Mouse (Mus musculus): ENCODE measurements around the gene Gja6.

Gja6 gene

DNA sequence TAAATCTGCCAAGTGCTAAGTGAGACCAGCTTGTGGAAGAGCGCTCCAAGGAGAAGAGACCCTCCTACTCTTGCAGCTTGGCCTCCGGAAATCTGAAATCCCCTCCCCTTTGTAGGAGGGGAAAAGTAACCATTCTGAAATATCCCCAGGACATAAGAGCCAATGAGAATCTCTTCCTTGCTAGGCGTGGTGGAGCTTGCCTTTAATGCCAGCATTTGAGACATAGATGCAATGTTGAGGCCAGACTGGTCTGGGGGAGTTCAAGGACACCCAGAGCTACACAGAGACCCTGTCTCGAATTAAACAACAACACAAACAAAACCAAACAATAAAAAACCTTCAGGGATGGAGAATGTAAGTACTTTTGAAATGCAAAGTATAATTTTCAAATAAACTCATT lies at the start of gene Gja6:
Gja6 (minus strand) TSS at position 101 of the 400 bp plus-strand sequence.
- no peak for DNase-seq

DNA sequence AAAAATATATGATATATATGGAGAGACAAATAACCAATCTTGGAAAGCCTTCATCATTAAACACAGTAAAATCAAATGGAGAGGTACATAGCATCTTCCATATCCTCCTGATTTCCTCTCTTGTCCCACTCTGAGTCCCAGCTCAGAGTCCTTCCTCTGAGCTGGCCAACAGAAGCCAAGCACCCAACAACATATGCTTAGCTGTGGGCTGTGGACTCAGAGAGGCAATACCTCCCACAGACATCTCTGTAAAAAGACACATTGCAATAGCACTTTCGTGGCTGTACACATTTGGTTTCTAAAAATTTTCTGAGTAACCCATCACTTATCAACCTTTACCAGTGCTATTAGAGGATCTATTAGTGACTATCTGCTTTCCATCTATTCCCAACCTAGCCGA lies 42.7 kb upstream of the Gja6 start:
- DNase-seq: no peak

DNA sequence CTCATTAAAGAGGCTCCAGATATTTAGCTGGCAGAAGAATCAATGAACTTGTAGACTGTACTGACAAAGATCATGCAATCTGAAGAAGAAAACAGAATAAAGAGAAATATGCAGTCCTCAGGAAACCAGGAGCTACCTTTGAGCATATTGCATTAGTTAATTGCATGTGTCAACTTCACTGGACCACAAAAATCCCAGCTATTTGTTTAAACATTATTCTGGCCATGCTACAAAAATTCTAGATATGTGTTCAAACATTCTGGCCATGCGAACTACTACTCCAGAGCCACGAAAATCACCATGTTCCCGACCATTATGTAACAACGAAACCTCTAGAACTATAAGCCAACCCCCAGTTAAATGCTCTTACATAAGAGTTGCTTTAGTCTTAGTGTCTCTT lies 37.9 kb upstream of the Gja6 start:
- no peak for DNase-seq

DNA sequence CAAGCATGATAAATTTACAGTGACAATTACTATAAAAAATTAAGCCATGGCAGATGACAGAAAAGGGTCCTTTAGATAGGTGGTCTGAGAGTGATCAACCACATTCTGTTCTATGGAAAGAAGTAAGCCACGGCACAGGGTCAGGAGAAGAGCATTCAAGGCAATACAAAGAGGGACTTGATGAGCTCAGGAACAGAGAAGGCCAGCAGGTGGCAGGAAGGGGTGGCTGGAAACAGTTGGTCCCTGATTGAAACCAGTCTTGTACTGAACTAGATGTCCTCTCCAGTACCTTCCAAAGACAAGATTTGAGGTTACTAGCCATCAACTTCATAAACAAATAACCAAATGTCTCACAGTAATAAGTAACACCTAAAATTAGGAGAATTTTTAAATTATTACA lies 28.7 kb upstream of the Gja6 start:
- DNase-seq: peak; percentile 1 to 9

DNA sequence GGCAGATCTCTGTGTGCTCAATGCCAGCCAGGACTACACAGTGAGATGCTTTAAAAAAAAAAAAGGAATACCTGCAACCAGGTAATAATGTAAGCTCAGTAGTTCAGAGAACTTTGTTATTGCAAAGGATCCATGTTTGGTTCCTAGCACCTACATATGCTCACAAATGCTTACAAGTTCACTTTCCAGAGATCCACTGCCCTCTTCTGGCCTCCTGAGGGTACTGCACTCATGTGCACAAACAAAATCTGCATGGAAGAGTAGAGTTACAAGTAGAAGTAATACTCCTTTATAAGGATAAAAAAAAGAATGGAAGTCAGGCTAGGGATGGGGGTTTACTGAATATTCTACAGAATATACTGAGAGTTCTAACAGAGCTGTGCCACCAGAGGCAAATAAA lies 23.8 kb upstream of the Gja6 start:
- peak; percentile 19 to 27 for DNase-seq

DNA sequence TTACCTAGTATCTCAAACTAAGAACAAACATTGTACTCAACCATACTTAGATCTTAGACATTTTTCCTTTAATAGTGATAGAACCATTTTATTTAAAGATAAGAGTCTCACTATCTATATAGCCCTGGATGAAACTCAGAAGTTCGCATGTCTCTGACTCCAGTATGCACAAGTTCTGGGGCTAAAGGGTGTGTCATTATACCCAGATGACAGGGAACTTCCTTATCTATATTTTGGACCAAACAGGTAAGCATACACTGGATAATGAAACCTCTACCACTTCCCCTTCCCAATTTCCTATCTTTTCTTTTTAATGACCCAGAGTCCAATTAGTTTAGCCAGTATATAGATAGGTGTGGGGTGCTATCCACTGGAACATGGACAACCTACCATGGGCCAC lies 22.0 kb upstream of the Gja6 start:
- no peak for DNase-seq

DNA sequence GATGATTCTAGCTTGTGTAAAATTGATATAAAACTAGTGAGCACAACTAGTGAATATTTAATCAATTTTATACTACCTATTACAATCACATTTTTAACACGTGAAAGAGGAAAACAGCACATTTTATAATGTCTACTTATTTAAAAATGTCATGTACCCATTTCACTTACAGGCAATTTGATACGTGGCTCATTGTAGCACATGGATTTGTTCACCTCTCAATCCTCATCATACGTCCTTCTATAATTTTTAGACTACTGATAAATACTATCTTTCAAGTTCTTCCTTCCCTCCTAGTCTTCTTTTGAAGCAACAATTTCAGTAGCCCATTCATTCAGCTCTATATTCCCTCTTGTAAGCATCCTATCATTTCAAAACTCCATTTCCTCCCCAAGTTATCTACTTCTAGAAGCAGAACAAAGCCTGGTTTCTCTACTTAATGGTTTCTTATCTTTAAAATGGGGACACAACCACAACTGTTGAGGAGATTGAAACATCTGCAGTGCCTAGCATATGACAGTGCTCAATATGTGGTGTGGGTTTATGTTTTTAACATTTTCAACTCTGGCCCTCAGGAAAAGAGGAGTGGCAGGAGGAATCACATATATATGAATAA lies 12.3 kb upstream of the Gja6 start:
- DNase-seq: no peak

DNA sequence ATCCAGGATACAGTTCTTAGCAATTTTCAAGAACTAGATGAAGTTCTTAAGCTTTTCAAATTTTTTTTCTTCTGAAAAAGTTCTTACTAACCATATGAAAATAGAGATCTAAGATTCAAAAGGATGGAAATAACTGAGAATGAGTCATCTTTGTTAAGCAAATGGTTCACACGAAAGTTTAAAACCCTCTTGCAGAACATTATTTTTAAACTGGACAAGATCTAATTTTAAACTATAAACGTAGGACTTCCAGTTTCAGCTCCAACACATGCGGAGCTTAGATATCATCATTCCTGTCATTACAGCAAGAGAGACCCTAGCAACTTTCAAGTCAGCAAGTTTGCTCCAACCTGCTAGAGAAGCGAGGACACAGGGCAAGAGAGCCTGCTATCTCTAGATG lies 375 bp downstream of the Gja6 start:
- no peak for DNase-seq

DNA sequence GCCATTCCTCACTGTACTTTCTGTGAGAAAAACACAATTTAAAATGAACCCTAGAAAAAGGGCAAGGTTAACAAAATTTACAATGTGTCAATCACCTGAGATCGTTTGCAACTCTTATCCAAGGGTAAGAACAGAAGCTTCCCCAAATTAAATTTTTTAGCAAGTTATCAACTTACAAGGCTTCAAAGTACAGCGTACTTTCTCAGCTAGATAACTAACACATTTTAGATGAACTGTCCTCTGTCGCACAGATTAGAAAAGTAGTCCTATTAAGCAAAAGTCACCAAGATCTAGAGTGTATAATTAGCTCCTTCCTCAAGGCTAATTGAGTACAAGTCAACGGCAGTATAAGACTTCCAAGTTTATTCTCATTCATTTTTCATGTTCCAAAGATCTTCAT lies 939 bp downstream of the Gja6 start:
- no peak for DNase-seq

DNA sequence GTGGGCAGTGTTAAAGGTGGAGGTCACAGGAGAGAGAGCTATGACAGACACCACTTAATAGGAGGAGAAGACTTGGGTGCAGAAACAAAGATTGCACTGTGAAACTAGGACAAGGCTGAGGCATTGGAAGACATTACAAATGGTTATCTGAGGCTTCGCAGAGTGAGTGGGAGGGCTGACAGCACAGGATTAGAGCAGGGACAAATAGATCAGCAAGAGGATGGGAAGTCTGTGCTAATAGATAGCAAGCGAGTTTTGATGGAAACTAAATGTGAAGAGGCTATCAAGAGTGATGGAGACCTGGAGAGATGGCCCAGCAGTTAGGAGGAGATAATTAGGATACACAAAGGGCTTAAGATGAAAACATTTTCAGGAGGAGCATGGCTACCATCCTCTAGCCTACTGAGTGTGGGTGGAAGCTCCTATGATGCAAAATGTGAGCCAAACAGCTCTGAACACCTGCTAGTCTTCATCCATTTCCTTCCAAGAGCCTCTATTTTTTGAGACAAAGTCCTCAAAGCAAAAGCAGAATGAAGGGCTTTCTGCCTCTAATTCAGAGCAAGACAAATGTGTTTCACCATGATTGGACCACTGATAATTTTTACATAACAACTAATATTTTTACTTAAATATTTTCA lies 1.7 kb downstream of the Gja6 start:
- DNase-seq: no peak

DNA sequence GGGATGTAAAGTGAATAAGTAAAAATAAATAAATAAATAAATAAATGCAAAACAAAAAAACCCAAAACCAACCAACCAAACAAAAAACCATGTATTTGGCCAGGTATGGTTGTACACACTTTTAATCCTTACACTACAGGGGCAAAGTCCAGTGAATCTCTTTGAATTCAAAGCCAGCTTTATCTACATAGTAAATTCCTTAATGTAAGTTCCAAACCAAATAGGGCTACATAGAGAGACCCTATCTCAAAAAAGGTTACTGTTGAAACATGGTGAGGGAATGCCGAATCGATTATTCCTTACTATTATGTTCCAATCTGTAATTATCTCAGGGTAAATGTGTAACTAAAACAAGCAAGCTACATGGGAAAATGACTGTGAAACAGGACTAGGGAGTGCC lies 5.7 kb downstream of the Gja6 start:
- no peak for DNase-seq

DNA sequence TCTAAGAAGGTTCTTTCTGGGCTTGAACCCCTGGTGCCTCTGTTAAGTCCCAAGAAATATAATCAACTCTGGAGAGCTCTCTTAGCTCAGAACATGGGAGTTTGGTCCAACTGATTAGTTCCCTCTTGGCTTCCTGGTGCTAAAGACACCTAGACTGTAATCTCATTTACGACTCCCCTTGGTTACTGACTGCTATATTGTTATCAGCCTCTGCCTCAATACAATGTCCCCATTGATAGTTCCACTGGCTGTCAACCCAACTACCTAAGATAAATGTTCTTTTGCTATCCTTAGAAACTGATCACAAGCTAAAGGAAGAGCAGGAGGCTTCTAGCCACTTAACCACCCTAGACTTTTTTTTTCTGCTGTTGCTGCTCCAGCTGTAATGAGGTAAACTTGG lies 14.8 kb downstream of the Gja6 start:
- no peak for DNase-seq

DNA sequence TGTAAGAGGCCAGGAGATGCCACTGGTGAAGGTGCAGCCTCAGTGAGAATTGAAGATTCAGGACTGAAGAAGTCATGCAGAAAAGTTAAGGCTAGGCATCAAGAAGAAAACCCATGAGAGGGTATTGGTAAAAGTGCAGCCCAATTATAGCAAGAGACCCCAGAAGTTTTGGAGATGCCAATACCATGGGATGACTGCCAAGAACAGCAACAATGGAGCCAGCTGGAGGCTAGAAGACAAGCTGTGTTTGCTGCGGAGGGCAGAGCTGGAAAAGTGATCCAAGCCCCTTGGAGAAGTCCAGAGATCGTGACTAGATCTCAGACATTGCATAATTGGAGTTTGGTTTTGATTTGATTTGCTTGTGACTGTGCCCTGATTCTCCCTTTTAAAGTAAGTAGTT lies 20.6 kb downstream of the Gja6 start:
- no peak for DNase-seq

DNA sequence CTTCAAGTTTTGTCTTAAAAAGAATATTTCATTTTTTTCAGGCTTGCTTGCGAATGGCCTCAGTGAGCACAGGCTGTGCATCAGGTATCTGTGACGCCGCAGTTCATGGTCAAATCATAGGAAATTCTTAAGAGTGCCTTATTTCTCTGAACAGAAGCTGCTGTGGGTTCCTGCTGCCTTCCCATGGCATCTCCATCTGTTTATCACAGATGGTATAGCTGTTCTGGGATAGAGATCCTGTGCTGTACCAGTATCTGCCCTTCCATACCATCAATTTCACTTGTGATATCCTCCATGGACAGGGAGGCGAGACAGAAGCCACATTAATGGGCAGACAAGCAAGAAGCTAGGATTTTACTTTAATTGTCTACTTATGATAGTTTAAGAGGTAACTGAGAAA lies 40.3 kb downstream of the Gja6 start:
- DNase-seq: no peak

DNA sequence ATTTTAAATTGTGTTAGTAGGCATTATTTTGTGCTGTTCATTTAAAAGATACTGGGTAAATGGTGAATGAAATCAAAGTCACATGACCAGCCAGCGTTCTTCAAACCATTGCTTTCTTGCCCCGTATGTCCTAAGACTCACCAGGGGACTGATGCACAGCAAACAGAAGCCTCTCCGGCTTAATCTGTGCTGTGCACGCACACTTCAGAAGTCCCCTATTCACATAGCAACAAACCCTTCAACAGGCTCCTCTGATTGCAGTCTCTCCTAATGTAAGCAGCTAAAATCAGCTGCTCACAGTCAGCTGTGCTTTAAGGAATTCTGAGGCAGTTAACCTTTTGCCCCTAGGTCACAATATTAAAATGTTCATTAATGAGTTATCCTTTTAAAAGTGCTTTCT lies 41.8 kb downstream of the Gja6 start:
- DNase-seq: no peak

DNA sequence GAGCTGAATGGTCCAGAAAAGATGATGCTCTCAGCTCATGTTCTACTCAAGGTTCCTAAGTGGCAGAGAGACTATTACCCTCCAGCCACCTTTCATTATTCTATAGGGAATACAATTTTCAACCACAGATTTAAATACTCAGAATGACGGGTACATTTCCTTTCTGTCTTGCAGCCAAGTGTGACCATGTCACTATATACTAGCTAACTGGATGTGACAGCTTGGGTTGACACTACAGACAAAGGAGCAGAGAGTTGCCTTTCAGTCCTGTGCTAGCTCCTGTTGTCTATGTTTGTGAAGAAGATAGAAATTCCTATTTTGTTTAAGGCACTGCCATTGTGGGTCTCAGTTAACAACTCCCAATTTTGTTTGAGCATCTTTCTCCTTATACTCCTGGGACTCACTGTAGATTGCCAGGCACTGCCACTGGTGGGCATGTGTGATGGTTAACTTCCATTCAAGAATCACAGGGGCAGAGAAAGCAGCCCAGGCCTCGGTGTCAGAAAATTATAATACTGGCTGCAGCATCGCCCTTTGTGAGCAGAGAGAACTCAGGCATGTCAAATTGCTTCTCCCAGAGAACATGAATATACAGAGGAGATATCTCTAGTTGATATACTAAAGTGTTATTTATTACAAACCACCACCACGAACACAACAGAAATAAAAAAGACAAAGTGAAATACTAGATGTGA lies 43.0 kb downstream of the Gja6 start:
- no peak for DNase-seq

All from B cell, adult 2 months (primary cell).